Mouse (Mus musculus): ENCODE measurements around the gene Adk. TPM values are rescaled to one million over a fixed set of nuclear protein-coding genes. Genes with fewer than 3 reads are reported as not detected.
"Not testable (repeated sequence)": the region's sequence is repeated elsewhere in the genome, so short reads cannot be mapped to it uniquely, and the experiment has no call there.

Gene Adk
- polyA plus RNA-seq, 1 experiment, result 27.3 TPM

- Histone ChIP-seq H3K4me3 (replicated peaks; ENCODE audit: control insufficient read depth, low read depth, low read length) (no peak overlapping the region), H3K4me1 (ENCODE audit: control insufficient read depth, insufficient read depth, low read length) (no peaks in the 10 kb centered on the region), H3K27ac (ENCODE audit: control insufficient read depth, insufficient read depth, low read depth, low read length, poor library complexity) (no peak overlapping the region)
- 86% methylated on average over 9 of the region's 9 CpGs for WGBS
- TF ChIP-seq POLR2A (IDR thresholded peaks at IDR 0.05; ENCODE audit: borderline replicate concordance, control insufficient read depth, low read depth, low read length) (no peak), CTCF (IDR thresholded peaks at IDR 0.05; ENCODE audit: control insufficient read depth, insufficient read depth, low read length) (no peak)
Observed at GRCm38 (mm10) chr14:21463117-21463712, 410.8 kb downstream of the Adk start.

GRCm38 (mm10) chr14:21470386-21470785, 418.0 kb downstream of the Adk start:
- no peak for TF ChIP-seq CTCF (IDR thresholded peaks at IDR 0.05; ENCODE audit: control insufficient read depth, insufficient read depth, low read length)
- 77% methylated on average over 5 of the region's 5 CpGs for WGBS
- H3K4me1 ChIP-seq (ENCODE audit: control insufficient read depth, insufficient read depth, low read length), result no peaks in the 10 kb centered on the region
- H3K27ac ChIP-seq (ENCODE audit: control insufficient read depth, insufficient read depth, low read depth, low read length, poor library complexity), result no peak overlapping the region
- H3K4me3 ChIP-seq (replicated peaks; ENCODE audit: control insufficient read depth, low read depth, low read length), result no peak overlapping the region

- H3K4me3 ChIP-seq (replicated peaks; ENCODE audit: control insufficient read depth, low read depth, low read length), result no peak overlapping the region
- no peak overlapping the region for H3K27ac ChIP-seq (ENCODE audit: control insufficient read depth, insufficient read depth, low read depth, low read length, poor library complexity)
- WGBS, result 86% methylated on average over 2 of the region's 2 CpGs
- H3K4me1 ChIP-seq (ENCODE audit: control insufficient read depth, insufficient read depth, low read length), result no peaks in the 10 kb centered on the region
- no peak for TF ChIP-seq CTCF (IDR thresholded peaks at IDR 0.05; ENCODE audit: control insufficient read depth, insufficient read depth, low read length)
- TF ChIP-seq POLR2A (IDR thresholded peaks at IDR 0.05; ENCODE audit: borderline replicate concordance, control insufficient read depth, low read depth, low read length), result no peak
Observed at GRCm38 (mm10) chr14:21471975-21472374, 419.6 kb downstream of the Adk start.

- H3K4me1 ChIP-seq (ENCODE audit: control insufficient read depth, insufficient read depth, low read length); H3K4me3 ChIP-seq (replicated peaks; ENCODE audit: control insufficient read depth, low read depth, low read length); H3K27ac ChIP-seq (ENCODE audit: control insufficient read depth, insufficient read depth, low read depth, low read length, poor library complexity): not testable (repeated sequence)
- 85% methylated on average over 4 of the region's 4 CpGs for WGBS
Observed at GRCm38 (mm10) chr14:21474593-21475132, 422.3 kb downstream of the Adk start.

GRCm38 (mm10) chr14:21477181-21477580, 424.8 kb downstream of the Adk start:
- H3K4me1 ChIP-seq (ENCODE audit: control insufficient read depth, insufficient read depth, low read length), result no peaks in the 10 kb centered on the region
- TF ChIP-seq CTCF (IDR thresholded peaks at IDR 0.05; ENCODE audit: control insufficient read depth, insufficient read depth, low read length) (no peak), POLR2A (IDR thresholded peaks at IDR 0.05; ENCODE audit: borderline replicate concordance, control insufficient read depth, low read depth, low read length) (no peak)
- no peak overlapping the region for H3K4me3 ChIP-seq (replicated peaks; ENCODE audit: control insufficient read depth, low read depth, low read length)
- H3K27ac ChIP-seq (ENCODE audit: control insufficient read depth, insufficient read depth, low read depth, low read length, poor library complexity), result no peak overlapping the region
- 77% methylated on average over 2 of the region's 2 CpGs for WGBS

GRCm38 (mm10) chr14:21479566-21479965, 427.2 kb downstream of the Adk start:
- Histone ChIP-seq H3K4me1 (ENCODE audit: control insufficient read depth, insufficient read depth, low read length) (no peaks in the 10 kb centered on the region), H3K27ac (ENCODE audit: control insufficient read depth, insufficient read depth, low read depth, low read length, poor library complexity) (no peak overlapping the region), H3K4me3 (replicated peaks; ENCODE audit: control insufficient read depth, low read depth, low read length) (no peak overlapping the region)
- TF ChIP-seq CTCF (IDR thresholded peaks at IDR 0.05; ENCODE audit: control insufficient read depth, insufficient read depth, low read length), result no peak
- TF ChIP-seq POLR2A (IDR thresholded peaks at IDR 0.05; ENCODE audit: borderline replicate concordance, control insufficient read depth, low read depth, low read length), result no peak
- 89% methylated on average over 8 of the region's 8 CpGs for WGBS

GRCm38 (mm10) chr14:21480191-21480590, 427.8 kb downstream of the Adk start:
- Histone ChIP-seq H3K4me3 (replicated peaks; ENCODE audit: control insufficient read depth, low read depth, low read length) (no peak overlapping the region), H3K27ac (ENCODE audit: control insufficient read depth, insufficient read depth, low read depth, low read length, poor library complexity) (no peak overlapping the region), H3K4me1 (ENCODE audit: control insufficient read depth, insufficient read depth, low read length) (no peaks in the 10 kb centered on the region)
- 86% methylated on average over 5 of the region's 5 CpGs for WGBS
- TF ChIP-seq CTCF (IDR thresholded peaks at IDR 0.05; ENCODE audit: control insufficient read depth, insufficient read depth, low read length) (no peak), POLR2A (IDR thresholded peaks at IDR 0.05; ENCODE audit: borderline replicate concordance, control insufficient read depth, low read depth, low read length) (no peak)

- no peak for TF ChIP-seq CTCF (IDR thresholded peaks at IDR 0.05; ENCODE audit: control insufficient read depth, insufficient read depth, low read length)
- TF ChIP-seq POLR2A (IDR thresholded peaks at IDR 0.05; ENCODE audit: borderline replicate concordance, control insufficient read depth, low read depth, low read length), result no peak
- H3K4me1 ChIP-seq (ENCODE audit: control insufficient read depth, insufficient read depth, low read length), result no peaks in the 10 kb centered on the region
- no peak within 1 kb of the TSS for H3K4me3 ChIP-seq (replicated peaks; ENCODE audit: control insufficient read depth, low read depth, low read length)
- H3K27ac ChIP-seq (ENCODE audit: control insufficient read depth, insufficient read depth, low read depth, low read length, poor library complexity), result no peak within 1 kb of the TSS
- WGBS, result 88% methylated on average over 7 of the region's 7 CpGs
Observed at GRCm38 (mm10) chr14:21481231-21481630, 428.9 kb downstream of the Adk start, which contains the start of gene Kat6b. Gene Kat6b, plus strand, starts transcription at chr14:21481434.

- WGBS, result 87% methylated on average over 2 of the region's 2 CpGs
- Histone ChIP-seq H3K27ac (ENCODE audit: control insufficient read depth, insufficient read depth, low read depth, low read length, poor library complexity) (no peak overlapping the region), H3K4me1 (ENCODE audit: control insufficient read depth, insufficient read depth, low read length) (no peaks in the 10 kb centered on the region), H3K4me3 (replicated peaks; ENCODE audit: control insufficient read depth, low read depth, low read length) (no peak overlapping the region)
- TF ChIP-seq POLR2A (IDR thresholded peaks at IDR 0.05; ENCODE audit: borderline replicate concordance, control insufficient read depth, low read depth, low read length), result no peak
Observed at GRCm38 (mm10) chr14:21484199-21484598, 431.8 kb downstream of the Adk start.
